Mouse (Mus musculus) heart, postnatal 10 days (tissue): ENCODE results near the gene Gm20388. TPM values are rescaled to one million over a fixed set of nuclear protein-coding genes. Genes with fewer than 3 reads are reported as not detected.

Experiments used
- DNase-seq, 2 experiments: peaks; one replicate each; pipeline ENCODE4 v3.0.0; 2021
- intact Hi-C: fragments of 180-260 bp; cut with DNase I; formaldehyde crosslinking; loops from one replicate; pipeline ENCODE4 v1.15.1; 2025
- total RNA-seq, 2 experiments: library from RNA; stranded (reverse); gene quantifications; 2 replicates each; pipeline ENCODE4 v1.2.3; 2021

Gene Gm20388
- total RNA-seq, 2 experiments from 2014 or later: 2.0 to 2.2 TPM

- intact Hi-C loops: no loop called here
- DNase-seq: no peak
Measured at GRCm38 (mm10) chr8:124270904-124271303, 4360.3 kb downstream of the Gm20388 start.

GRCm38 (mm10) chr8:124271518-124271917, 4360.9 kb downstream of the Gm20388 start:
- intact Hi-C loops: no loop called here

GRCm38 (mm10) chr8:124272792-124273191, 4362.2 kb downstream of the Gm20388 start:
- DNase-seq: no peak

More at GRCm38 (mm10) chr8:124271518-124271917, 4360.9 kb downstream of the Gm20388 start:
- DNase-seq: no peak

GRCm38 (mm10) chr8:124273606-124274218, 4363.1 kb downstream of the Gm20388 start:
- no peak for DNase-seq
- intact Hi-C loops: no loop called here

More at GRCm38 (mm10) chr8:124272792-124273191, 4362.2 kb downstream of the Gm20388 start:
- intact Hi-C loops: no loop called here

GRCm38 (mm10) chr8:124274441-124275120, 4363.9 kb downstream of the Gm20388 start:
- intact Hi-C loops: no loop called here

GRCm38 (mm10) chr8:124275377-124276071, 4364.9 kb downstream of the Gm20388 start:
- no peak for DNase-seq
- intact Hi-C loops: no loop called here

More at GRCm38 (mm10) chr8:124274441-124275120, 4363.9 kb downstream of the Gm20388 start:
- no peak for DNase-seq

GRCm38 (mm10) chr8:124277951-124278910, 4367.6 kb downstream of the Gm20388 start:
- DNase-seq: peak in 1 of 2 experiments; percentile 53
- intact Hi-C loops: no loop called here

GRCm38 (mm10) chr8:124278956-124279689, 4368.5 kb downstream of the Gm20388 start:
- intact Hi-C loops: no loop called here
- DNase-seq: no peak

GRCm38 (mm10) chr8:124279690-124279985, 4369.0 kb downstream of the Gm20388 start:
- DNase-seq: no peak
- intact Hi-C loops: no loop called here

GRCm38 (mm10) chr8:124281700-124282541, 4371.3 kb downstream of the Gm20388 start:
- no peak for DNase-seq

GRCm38 (mm10) chr8:124282878-124283630, 4372.4 kb downstream of the Gm20388 start:
- no peak for DNase-seq
- intact Hi-C loops: loop anchor here (5.0 kb wide), 1 partner anchor 34 kb away; no protein-coding TSS in a partner anchor

More at GRCm38 (mm10) chr8:124281700-124282541, 4371.3 kb downstream of the Gm20388 start:
- intact Hi-C loops: loop anchor here (5.0 kb wide), 1 partner anchor 35 kb away; no protein-coding TSS in a partner anchor

GRCm38 (mm10) chr8:124283644-124284332, 4373.1 kb downstream of the Gm20388 start:
- intact Hi-C loops: loop anchor here (2.0 to 5.0 kb wide), 2 partner anchors 34 to 51 kb away; no protein-coding TSS in a partner anchor

GRCm38 (mm10) chr8:124284333-124284711, 4373.7 kb downstream of the Gm20388 start:
- intact Hi-C loops: loop anchor here (2.0 to 5.0 kb wide), 2 partner anchors 33 to 52 kb away; no protein-coding TSS in a partner anchor
- peak; percentile 57 to 60 for DNase-seq

More at GRCm38 (mm10) chr8:124283644-124284332, 4373.1 kb downstream of the Gm20388 start:
- DNase-seq: no peak

GRCm38 (mm10) chr8:124284984-124285576, 4374.4 kb downstream of the Gm20388 start:
- intact Hi-C loops: loop anchor here (2.0 to 5.0 kb wide), 3 partner anchors 32 to 62 kb away; no protein-coding TSS in a partner anchor
- peak; percentile 79 to 83 for DNase-seq

GRCm38 (mm10) chr8:124286461-124287124, 4376.0 kb downstream of the Gm20388 start:
- no peak for DNase-seq
- intact Hi-C loops: loop anchor here (5.0 kb wide), 1 partner anchor 61 kb away; no protein-coding TSS in a partner anchor
